Mouse (Mus musculus): ENCODE measurements around the gene Adamtsl1. TPM values are rescaled to one million over a fixed set of nuclear protein-coding genes. Genes with fewer than 3 reads are reported as not detected.

The Adamtsl1 gene
- polyA plus RNA-seq, 1 experiment from 2014 or later, result 8.1 TPM

DNA sequence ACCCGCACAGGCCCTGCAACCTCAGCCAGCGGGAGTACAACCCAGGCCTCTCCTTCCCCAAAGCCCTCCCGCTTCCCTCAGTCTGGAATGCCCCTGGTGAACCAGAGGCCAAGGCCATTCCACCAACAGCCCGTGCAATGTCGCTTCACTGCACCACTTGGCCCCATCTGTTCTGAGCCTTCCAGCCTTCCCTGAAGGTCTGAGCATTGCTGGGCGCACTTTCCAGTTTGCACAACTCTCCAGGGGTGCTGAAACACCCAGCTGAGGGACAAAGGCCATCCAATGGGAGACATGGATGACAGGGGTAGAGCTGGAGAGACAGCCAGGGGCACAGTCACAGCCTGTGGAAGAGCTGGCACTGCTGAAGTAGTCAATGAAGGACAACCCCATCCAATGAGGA lies 365.4 kb downstream of the Adamtsl1 start:
- DNase-seq (ENCODE audit: low spot score), result no peak
- no peak overlapping the region for H3K4me3 ChIP-seq (ENCODE audit: low read depth, low read length)

DNA sequence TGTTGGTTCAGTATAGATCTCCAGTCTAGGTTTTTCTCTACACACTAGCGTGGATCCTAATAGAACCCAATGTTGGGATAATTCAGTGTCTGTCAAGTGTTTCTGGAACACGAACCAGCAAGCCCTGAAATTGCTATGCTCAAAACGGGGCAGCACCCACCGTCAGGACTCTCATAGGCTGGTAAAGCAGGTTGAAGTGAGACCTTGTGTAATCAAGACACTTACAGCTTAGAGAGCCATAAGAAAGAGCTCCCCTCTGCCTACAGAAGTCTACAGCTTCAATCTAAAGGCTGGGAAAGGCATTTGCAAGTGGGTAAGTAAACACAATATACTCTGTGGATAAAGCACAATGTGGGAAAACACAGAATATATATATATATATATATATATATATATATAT lies 367.3 kb downstream of the Adamtsl1 start:
- no peaks in the 10 kb centered on the region for H3K36me3 ChIP-seq (ENCODE audit: control insufficient read depth, insufficient read depth, low read length)
- no peak overlapping the region for H3K27ac ChIP-seq (ENCODE audit: low read depth, low read length)
- H3K9me3 ChIP-seq (ENCODE audit: control insufficient read depth, low read length), result no peaks in the 10 kb centered on the region
- no peaks in the 10 kb centered on the region for H3K4me1 ChIP-seq (replicated peaks; ENCODE audit: control insufficient read depth, insufficient read depth, low read length)
- no peak overlapping the region for H3K4me2 ChIP-seq (ENCODE audit: low read depth, low read length, severe bottlenecking)
- ATAC-seq (replicated peaks; ENCODE audit: low FRiP score) (no peak), DNase-seq (ENCODE audit: low spot score) (no peak)
- H3K4me3 ChIP-seq (ENCODE audit: low read depth, low read length), result no peak overlapping the region
- 87% methylated on average over 4 of the region's 4 CpGs for WGBS
- H3K9ac ChIP-seq (ENCODE audit: low read length), result no peak overlapping the region
- H3K27me3 ChIP-seq (ENCODE audit: control insufficient read depth, insufficient read depth, low read length), result no peaks in the 10 kb centered on the region

More for the DNA sequence above, 365.4 kb downstream of the Adamtsl1 start:
- 85% methylated on average over 6 of the region's 6 CpGs for whole genome bisulfite sequencing
- ATAC-seq (replicated peaks; ENCODE audit: low FRiP score), result no peak
- Histone ChIP-seq H3K36me3 (ENCODE audit: control insufficient read depth, insufficient read depth, low read length) (no peaks in the 10 kb centered on the region), H3K27me3 (ENCODE audit: control insufficient read depth, insufficient read depth, low read length) (no peaks in the 10 kb centered on the region), H3K9me3 (ENCODE audit: control insufficient read depth, low read length) (no peaks in the 10 kb centered on the region), H3K4me2 (ENCODE audit: low read depth, low read length, severe bottlenecking) (no peak overlapping the region), H3K9ac (ENCODE audit: low read length) (no peak overlapping the region), H3K4me1 (replicated peaks; ENCODE audit: control insufficient read depth, insufficient read depth, low read length) (no peaks in the 10 kb centered on the region), H3K27ac (ENCODE audit: low read depth, low read length) (no peak overlapping the region)

DNA sequence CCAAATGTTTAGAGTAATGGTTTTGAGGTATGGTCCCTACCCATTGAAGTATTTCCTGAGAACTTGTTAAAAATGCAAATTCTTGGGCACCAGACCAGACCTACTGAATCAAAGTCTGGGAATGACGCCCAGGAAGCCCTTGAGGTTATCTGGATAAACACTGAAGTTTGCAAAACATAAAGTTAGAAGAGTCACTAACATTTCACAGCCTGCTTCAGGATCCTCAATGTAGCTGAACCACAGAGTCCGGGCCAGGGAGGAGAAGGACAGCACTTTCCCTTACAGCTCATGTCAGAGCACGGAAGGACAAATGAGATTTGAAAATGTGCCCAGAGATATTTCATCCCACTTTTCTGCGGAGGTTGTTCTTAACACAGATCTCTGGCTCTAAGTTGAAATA lies 370.1 kb downstream of the Adamtsl1 start:
- no peak overlapping the region for H3K4me2 ChIP-seq (ENCODE audit: low read depth, low read length, severe bottlenecking)
- no peaks in the 10 kb centered on the region for H3K36me3 ChIP-seq (ENCODE audit: control insufficient read depth, insufficient read depth, low read length)
- no peak overlapping the region for H3K4me3 ChIP-seq (ENCODE audit: low read depth, low read length)
- no peaks in the 10 kb centered on the region for H3K4me1 ChIP-seq (replicated peaks; ENCODE audit: control insufficient read depth, insufficient read depth, low read length)
- no peaks in the 10 kb centered on the region for H3K9me3 ChIP-seq (ENCODE audit: control insufficient read depth, low read length)
- no peak overlapping the region for H3K27ac ChIP-seq (ENCODE audit: low read depth, low read length)
- 90% methylated on average over 4 of the region's 4 CpGs for WGBS
- no peak for DNase-seq (ENCODE audit: low spot score)
- H3K27me3 ChIP-seq (ENCODE audit: control insufficient read depth, insufficient read depth, low read length), result no peaks in the 10 kb centered on the region
- ATAC-seq (replicated peaks; ENCODE audit: low FRiP score), result no peak
- no peak overlapping the region for H3K9ac ChIP-seq (ENCODE audit: low read length)

DNA sequence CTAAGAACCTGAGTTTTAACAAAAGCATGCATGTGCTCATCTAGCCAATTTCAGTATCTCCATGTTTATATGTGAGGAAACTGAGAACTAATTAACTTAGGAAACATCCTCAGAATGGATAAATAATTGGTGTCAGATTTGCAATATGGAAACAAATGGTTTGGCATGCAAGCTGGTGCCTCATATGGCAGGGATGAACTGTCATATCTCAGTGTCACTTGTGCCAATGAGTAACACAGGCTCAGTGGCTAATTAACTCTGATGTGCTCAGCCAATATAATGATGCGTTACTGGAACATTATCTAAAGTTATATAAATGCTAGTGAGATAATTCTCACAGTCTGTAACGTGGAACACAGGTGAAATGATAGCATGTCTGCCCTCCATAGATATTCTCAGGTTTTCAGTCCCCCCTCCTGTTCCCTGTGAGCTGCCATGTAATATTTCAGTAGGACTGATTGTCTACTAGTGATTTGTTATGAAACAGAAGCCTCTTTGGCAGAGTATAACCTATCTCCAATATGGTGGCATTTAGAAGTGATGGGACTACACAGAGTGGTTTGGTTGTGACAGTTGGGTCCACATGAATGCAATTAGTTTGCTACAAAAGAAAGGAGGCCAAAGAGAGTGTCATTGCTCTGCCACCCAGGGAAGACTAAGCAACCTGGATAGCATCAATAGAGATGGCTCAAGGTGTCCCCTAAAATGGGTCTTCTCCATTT lies 376.1 kb downstream of the Adamtsl1 start:
- Histone ChIP-seq H3K9me3 (ENCODE audit: control insufficient read depth, low read length) (no peaks in the 10 kb centered on the region), H3K27me3 (ENCODE audit: control insufficient read depth, insufficient read depth, low read length) (no peaks in the 10 kb centered on the region), H3K4me3 (ENCODE audit: low read depth, low read length) (no peak overlapping the region), H3K4me2 (ENCODE audit: low read depth, low read length, severe bottlenecking) (no peak overlapping the region), H3K27ac (ENCODE audit: low read depth, low read length) (no peak overlapping the region), H3K36me3 (ENCODE audit: control insufficient read depth, insufficient read depth, low read length) (no peaks in the 10 kb centered on the region), H3K9ac (ENCODE audit: low read length) (no peak overlapping the region), H3K4me1 (replicated peaks; ENCODE audit: control insufficient read depth, insufficient read depth, low read length) (no peaks in the 10 kb centered on the region)
- WGBS, result 83% methylated on average over 2 of the region's 2 CpGs
- ATAC-seq (replicated peaks; ENCODE audit: low FRiP score), result no peak
- DNase-seq (ENCODE audit: low spot score), result no peak

DNA sequence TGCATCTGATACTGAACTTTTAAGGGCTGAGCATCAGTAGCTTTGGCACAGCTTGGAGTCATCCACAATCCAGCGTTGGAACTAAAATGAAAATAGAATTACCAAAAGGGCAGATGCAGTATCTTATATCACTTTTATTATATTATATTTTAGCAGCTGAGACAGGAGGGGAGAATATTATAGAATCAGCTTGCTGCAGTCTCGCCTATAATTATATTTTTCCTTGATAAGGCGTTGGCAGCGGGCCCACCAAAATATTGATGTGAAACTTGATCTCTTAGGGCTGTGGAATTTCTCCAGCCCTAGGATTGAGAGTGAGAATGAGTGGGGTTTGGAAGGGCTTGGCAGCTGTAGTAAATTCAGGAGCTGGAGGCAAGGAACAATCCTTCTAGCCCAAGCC lies 387.3 kb downstream of the Adamtsl1 start:
- no peak overlapping the region for H3K27ac ChIP-seq (ENCODE audit: low read depth, low read length)
- H3K4me2 ChIP-seq (ENCODE audit: low read depth, low read length, severe bottlenecking), result no peak overlapping the region
- H3K9ac ChIP-seq (ENCODE audit: low read length), result no peak overlapping the region
- no peaks in the 10 kb centered on the region for H3K27me3 ChIP-seq (ENCODE audit: control insufficient read depth, insufficient read depth, low read length)
- no peaks in the 10 kb centered on the region for H3K4me1 ChIP-seq (replicated peaks; ENCODE audit: control insufficient read depth, insufficient read depth, low read length)
- H3K9me3 ChIP-seq (ENCODE audit: control insufficient read depth, low read length), result no peaks in the 10 kb centered on the region
- WGBS, result 84% methylated on average over 4 of the region's 4 CpGs
- ATAC-seq (replicated peaks; ENCODE audit: low FRiP score) (no peak), DNase-seq (ENCODE audit: low spot score) (no peak)
- no peak overlapping the region for H3K4me3 ChIP-seq (ENCODE audit: low read depth, low read length)
- no peaks in the 10 kb centered on the region for H3K36me3 ChIP-seq (ENCODE audit: control insufficient read depth, insufficient read depth, low read length)

DNA sequence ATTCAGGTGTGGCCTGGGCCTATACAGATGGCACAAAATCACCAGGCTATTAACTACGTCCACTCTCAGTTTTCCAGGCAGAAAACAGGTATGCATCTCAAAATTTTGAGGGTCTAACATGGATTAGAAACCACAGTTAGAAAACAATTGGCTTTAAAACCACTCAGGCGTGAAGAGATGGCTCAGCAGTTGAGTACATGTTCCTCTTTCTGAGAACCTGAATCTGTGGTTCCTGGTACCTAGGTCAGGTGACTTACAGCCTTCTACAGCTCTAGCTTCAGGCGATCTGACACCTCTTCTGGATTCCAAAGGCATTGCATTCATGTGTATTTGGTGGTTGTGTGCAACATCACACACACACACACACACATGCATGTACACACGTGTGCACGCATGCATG lies 390.2 kb downstream of the Adamtsl1 start:
- Histone ChIP-seq H3K36me3 (ENCODE audit: control insufficient read depth, insufficient read depth, low read length) (no peaks in the 10 kb centered on the region), H3K9me3 (ENCODE audit: control insufficient read depth, low read length) (no peaks in the 10 kb centered on the region), H3K4me1 (replicated peaks; ENCODE audit: control insufficient read depth, insufficient read depth, low read length) (no peaks in the 10 kb centered on the region), H3K27me3 (ENCODE audit: control insufficient read depth, insufficient read depth, low read length) (no peaks in the 10 kb centered on the region), H3K4me3 (ENCODE audit: low read depth, low read length) (no peak overlapping the region), H3K27ac (ENCODE audit: low read depth, low read length) (no peak overlapping the region), H3K4me2 (ENCODE audit: low read depth, low read length, severe bottlenecking) (no peak overlapping the region), H3K9ac (ENCODE audit: low read length) (no peak overlapping the region)
- ATAC-seq (replicated peaks; ENCODE audit: low FRiP score) (no peak), DNase-seq (ENCODE audit: low spot score) (no peak)
- WGBS, result 85% methylated on average over 5 of the region's 5 CpGs

DNA sequence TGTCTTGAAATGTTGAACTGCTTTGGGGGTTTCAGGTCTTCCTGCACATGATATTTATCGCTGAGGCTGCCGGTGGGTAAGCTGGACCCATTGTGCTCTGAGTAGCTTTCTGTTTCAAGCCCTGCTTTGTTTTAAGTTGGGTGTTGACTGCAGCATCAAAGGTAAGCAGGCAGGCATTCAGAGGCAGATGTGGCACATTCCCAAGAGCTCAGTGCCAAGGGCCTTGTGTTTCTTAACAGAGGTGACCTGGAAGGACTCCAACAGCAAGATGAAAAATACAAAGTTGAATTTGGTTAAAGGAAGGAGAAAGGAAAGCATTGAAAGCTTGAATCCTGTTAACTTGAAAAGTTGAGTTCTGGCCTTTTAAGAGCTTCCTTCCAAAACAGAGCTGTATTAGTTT lies 402.1 kb downstream of the Adamtsl1 start:
- ATAC-seq (replicated peaks; ENCODE audit: low FRiP score) (no peak), DNase-seq (ENCODE audit: low spot score) (no peak)
- Histone ChIP-seq H3K27ac (ENCODE audit: low read depth, low read length) (no peak overlapping the region), H3K4me1 (replicated peaks; ENCODE audit: control insufficient read depth, insufficient read depth, low read length) (no peaks in the 10 kb centered on the region), H3K9ac (ENCODE audit: low read length) (no peak overlapping the region), H3K4me3 (ENCODE audit: low read depth, low read length) (no peak overlapping the region), H3K36me3 (ENCODE audit: control insufficient read depth, insufficient read depth, low read length) (no peaks in the 10 kb centered on the region), H3K9me3 (ENCODE audit: control insufficient read depth, low read length) (no peaks in the 10 kb centered on the region), H3K4me2 (ENCODE audit: low read depth, low read length, severe bottlenecking) (no peak overlapping the region), H3K27me3 (ENCODE audit: control insufficient read depth, insufficient read depth, low read length) (no peaks in the 10 kb centered on the region)
- 53% methylated on average over 2 of the region's 2 CpGs for WGBS

DNA sequence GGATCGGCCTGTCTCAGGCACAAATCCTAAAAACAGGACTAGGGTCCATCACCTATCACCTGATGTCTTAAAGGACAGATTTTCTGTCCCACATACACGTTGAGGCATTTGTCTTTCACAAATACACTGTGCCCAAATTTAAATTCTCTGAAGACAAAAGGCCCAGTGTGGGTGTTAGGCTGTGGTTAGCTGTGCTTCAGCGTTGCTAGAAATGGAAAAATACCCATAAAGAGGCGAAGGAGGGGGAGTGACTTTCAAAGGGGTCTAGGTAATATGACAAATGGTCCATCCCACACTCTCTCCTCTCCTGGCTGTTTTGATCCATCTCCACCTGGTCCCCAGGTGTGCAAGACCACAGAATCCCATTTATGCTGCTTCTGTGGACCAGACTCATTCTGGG lies 404.4 kb downstream of the Adamtsl1 start:
- DNase-seq (ENCODE audit: low spot score) (no peak), ATAC-seq (replicated peaks; ENCODE audit: low FRiP score) (no peak)
- Histone ChIP-seq H3K27ac (ENCODE audit: low read depth, low read length) (no peak overlapping the region), H3K36me3 (ENCODE audit: control insufficient read depth, insufficient read depth, low read length) (no peaks in the 10 kb centered on the region), H3K9me3 (ENCODE audit: control insufficient read depth, low read length) (no peaks in the 10 kb centered on the region), H3K27me3 (ENCODE audit: control insufficient read depth, insufficient read depth, low read length) (no peaks in the 10 kb centered on the region), H3K9ac (ENCODE audit: low read length) (no peak overlapping the region), H3K4me2 (ENCODE audit: low read depth, low read length, severe bottlenecking) (no peak overlapping the region), H3K4me1 (replicated peaks; ENCODE audit: control insufficient read depth, insufficient read depth, low read length) (no peaks in the 10 kb centered on the region), H3K4me3 (ENCODE audit: low read depth, low read length) (no peak overlapping the region)
- 78% methylated on average over 4 of the region's 4 CpGs for WGBS

DNA sequence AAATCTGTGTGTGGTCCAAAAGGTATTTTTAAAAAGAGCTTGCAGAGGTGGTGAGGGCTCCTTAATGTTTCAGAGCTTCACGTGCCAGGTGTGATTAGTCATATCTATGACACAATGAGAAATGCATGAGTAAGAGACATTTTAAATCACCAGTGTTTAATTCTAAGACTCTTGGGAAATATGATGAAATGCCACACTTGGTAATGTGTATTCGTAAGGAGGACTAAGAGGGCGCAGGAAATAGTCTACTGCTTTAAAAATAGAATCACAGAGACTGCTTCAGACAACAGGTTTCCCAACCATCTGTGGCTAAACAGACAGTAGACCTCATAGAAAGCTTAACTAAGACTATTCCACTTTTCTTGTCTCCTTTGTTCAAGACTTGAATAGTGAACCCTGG lies 406.5 kb downstream of the Adamtsl1 start:
- Histone ChIP-seq H3K36me3 (ENCODE audit: control insufficient read depth, insufficient read depth, low read length) (no peaks in the 10 kb centered on the region), H3K4me2 (ENCODE audit: low read depth, low read length, severe bottlenecking) (no peak overlapping the region), H3K9ac (ENCODE audit: low read length) (no peak overlapping the region), H3K27me3 (ENCODE audit: control insufficient read depth, insufficient read depth, low read length) (no peaks in the 10 kb centered on the region), H3K9me3 (ENCODE audit: control insufficient read depth, low read length) (no peaks in the 10 kb centered on the region), H3K27ac (ENCODE audit: low read depth, low read length) (no peak overlapping the region), H3K4me1 (replicated peaks; ENCODE audit: control insufficient read depth, insufficient read depth, low read length) (no peaks in the 10 kb centered on the region), H3K4me3 (ENCODE audit: low read depth, low read length) (no peak overlapping the region)
- ATAC-seq (replicated peaks; ENCODE audit: low FRiP score) (no peak), DNase-seq (ENCODE audit: low spot score) (no peak)
- WGBS, result 91% methylated on average over 3 of the region's 3 CpGs

Data from forebrain, embryonic 11.5 days (tissue).